Mouse (Mus musculus) spleen, adult 2 months (tissue): ENCODE data around the gene Pagr1a. TPM values are rescaled to one million over a fixed set of nuclear protein-coding genes. Genes with fewer than 3 reads are reported as not detected.

ENCODE experiments used
- DNase-seq, 2 experiments: peaks; one replicate each; pipeline versions ENCODE4 v3.0.0 to v3.0.0-alpha.2; 2012 to 2021; ENCODE audit warnings: low spot score in 2 of 2, low read depth in 1 of 2
- H3K27ac ChIP-seq: fragments of 200-500 bp; 2 replicates; pipeline ENCODE4 v1.5.1; 2012; ENCODE audit warnings: low read length, inconsistent platforms; ENCODE audit not compliant: insufficient read depth
- H3K27me3 ChIP-seq: fragments of 200-500 bp; 2 replicates; pipeline ENCODE4 v1.6.1; 2012; ENCODE audit warnings: mild to moderate bottlenecking, moderate library complexity, low read length, inconsistent platforms; ENCODE audit not compliant: control insufficient read depth, insufficient read depth
- H3K36me3 ChIP-seq: fragments of 200-500 bp; 2 replicates; pipeline ENCODE4 v1.6.1; 2012; ENCODE audit warnings: mild to moderate bottlenecking, low read length, inconsistent platforms; ENCODE audit not compliant: control insufficient read depth, insufficient read depth
- H3K4me1 ChIP-seq: fragments of 200-500 bp; 2 replicates; pipeline ENCODE4 v1.6.1; 2011; ENCODE audit warnings: inconsistent platforms; ENCODE audit not compliant: control insufficient read depth, insufficient read depth, insufficient read length
- H3K4me3 ChIP-seq: fragments of 200-500 bp; 2 replicates; pipeline ENCODE4 v1.5.1; 2011; ENCODE audit warnings: mild to moderate bottlenecking, inconsistent platforms; ENCODE audit not compliant: insufficient read depth, insufficient read length; ENCODE audit errors: extremely low read depth
- CTCF ChIP-seq: fragments of 200-500 bp; IDR thresholded peaks from 2 replicates; pipeline ENCODE4 v1.5.1; 2011; ENCODE audit warnings: mild to moderate bottlenecking, inconsistent platforms; ENCODE audit not compliant: insufficient read depth, insufficient read length, insufficient replicate concordance; ENCODE audit errors: extremely low read depth
- POLR2A ChIP-seq: fragments of 200-500 bp; IDR thresholded peaks from 2 replicates; pipeline ENCODE4 v1.6.1; 2011; ENCODE audit warnings: low read depth, low read length, inconsistent platforms
- WGBS: fragments of 180-500 bp; shearing (Covaris S2); methylation state at CpG from one replicate; pipeline ENCODE4 v1.1.7; 2018; 5-methylcytosine and 5-hydroxymethylcytosine counted together
- polyA plus RNA-seq: library from polyadenylated mRNA; depleted of rRNA; stranded (reverse); fragments of >200 nt; gene quantifications from 2 replicates; pipeline ENCODE4 v1.2.3, GENCODE M21; 2012; rRNA removed

The Pagr1a gene
- 3.1 and 3.3 TPM in 2 replicates for polyA plus RNA-seq

GRCm38 (mm10) chr7:127016971-127017949, at the start of gene Pagr1a:
Pagr1a (minus strand) TSS chr7:127017352.
- peak; percentile 97 to 99 for DNase-seq
- WGBS = 3% methylated on average over 39 of the region's 39 CpGs
- H3K36me3 ChIP-seq = peaks cover 3% of the 10 kb centered on the region
- peak within 1 kb of the TSS; percentile 76 for H3K4me3 ChIP-seq
- H3K27me3 ChIP-seq = no peaks in the 10 kb centered on the region
- TF ChIP-seq CTCF = peak; percentile 76
- peak; percentile 50; the same call in 1 of the 2 replicates for TF ChIP-seq POLR2A
- H3K27ac ChIP-seq = peak within 1 kb of the TSS; percentile 93
- peaks cover 22% of the 10 kb centered on the region for H3K4me1 ChIP-seq

- H3K4me3 ChIP-seq = no peak overlapping the region
- no peak for TF ChIP-seq POLR2A
- no peaks in the 10 kb centered on the region for H3K36me3 ChIP-seq
- no peak overlapping the region for H3K27ac ChIP-seq
- H3K27me3 ChIP-seq = no peaks in the 10 kb centered on the region
- no peaks in the 10 kb centered on the region for H3K4me1 ChIP-seq
- DNase-seq = no peak
- WGBS = 88% methylated on average over 4 of the region's 4 CpGs
Measured at GRCm38 (mm10) chr7:127066317-127066716, 49.2 kb upstream of the Pagr1a start.

GRCm38 (mm10) chr7:127065538-127065937, 48.4 kb upstream of the Pagr1a start:
- Histone ChIP-seq H3K4me3 (no peak overlapping the region), H3K27me3 (no peaks in the 10 kb centered on the region), H3K36me3 (no peaks in the 10 kb centered on the region), H3K27ac (no peak overlapping the region), H3K4me1 (no peaks in the 10 kb centered on the region)
- TF ChIP-seq POLR2A (no peak), CTCF (no peak)
- 78% methylated on average over 6 of the region's 6 CpGs for WGBS
- no peak for DNase-seq

- TF ChIP-seq POLR2A (no peak), CTCF (0 out of 2 replicates have a peak, but pooled peaks have one; percentile 3)
- Histone ChIP-seq H3K4me3 (no peak overlapping the region), H3K27me3 (no peaks in the 10 kb centered on the region), H3K27ac (no peak overlapping the region), H3K36me3 (no peaks in the 10 kb centered on the region), H3K4me1 (no peaks in the 10 kb centered on the region)
- DNase-seq = no peak
- WGBS = 81% methylated on average over 5 of the region's 5 CpGs
Measured at GRCm38 (mm10) chr7:127055026-127055585, 38.0 kb upstream of the Pagr1a start.

DNA sequence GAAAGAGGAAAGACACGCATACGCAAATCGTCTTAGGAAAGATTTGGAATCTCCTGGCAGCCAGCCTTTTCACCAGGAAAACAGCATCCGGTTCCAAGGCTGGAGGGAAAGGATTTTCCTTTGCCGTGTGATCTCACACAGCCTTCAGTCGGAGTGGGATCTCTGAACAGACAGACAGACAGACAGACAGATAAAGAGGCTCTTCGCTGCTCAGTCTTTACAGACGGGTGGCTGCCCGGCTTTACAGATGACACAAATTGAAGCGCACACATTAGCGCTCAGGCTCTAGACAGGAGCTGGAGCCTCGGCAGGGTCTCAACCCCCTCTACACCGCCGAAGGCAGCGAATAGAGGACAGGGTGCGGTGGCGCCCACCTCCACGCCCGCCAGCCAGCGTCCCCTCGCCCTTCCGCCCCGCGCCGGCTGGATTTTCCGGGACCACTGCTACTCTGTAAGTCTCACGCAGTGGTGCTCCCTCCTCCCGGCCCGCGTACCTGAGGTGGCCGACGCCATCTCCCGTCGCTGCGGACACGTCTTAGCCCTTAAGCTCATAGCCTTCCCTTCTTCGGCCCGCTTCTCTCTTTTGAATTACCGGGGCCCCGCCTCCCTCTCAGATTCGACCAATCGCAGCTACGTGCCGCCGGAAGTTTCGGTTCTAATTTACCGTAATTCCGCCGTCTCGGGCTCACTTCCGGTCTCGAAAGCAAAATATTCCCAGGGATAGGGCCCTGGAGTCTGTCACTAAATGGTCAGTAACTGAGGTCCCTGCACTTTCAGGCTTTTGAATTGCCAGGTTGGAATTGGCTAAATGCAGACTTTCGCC, 24.9 kb upstream of the Pagr1a start, which contains the start of gene Kif22:
Gene Kif22 (minus strand): TSS at position 621 of the 822 bp plus-strand sequence.
- Histone ChIP-seq H3K4me3 (peak within 1 kb of the TSS; percentile 89), H3K4me1 (peaks cover 8% of the 10 kb centered on the region; the same call in 1 of the 2 replicates), H3K27me3 (no peaks in the 10 kb centered on the region), H3K27ac (peak within 1 kb of the TSS; percentile 13; the same call in 1 of the 2 replicates), H3K36me3 (no peaks in the 10 kb centered on the region)
- DNase-seq = peak; percentile 69 to 87
- WGBS = under 1% methylated on average over 53 of the region's 53 CpGs
- TF ChIP-seq CTCF = no peak
- TF ChIP-seq POLR2A = no peak

GRCm38 (mm10) chr7:127031244-127031643, 14.1 kb upstream of the Pagr1a start:
- DNase-seq = no peak
- no peak overlapping the region for H3K27ac ChIP-seq
- 67% methylated on average over 1 of the region's 1 CpGs for WGBS

More at GRCm38 (mm10) chr7:127031244-127031643, 14.1 kb upstream of the Pagr1a start:
- Histone ChIP-seq H3K36me3 (no peaks in the 10 kb centered on the region), H3K4me1 (peaks cover 5% of the 10 kb centered on the region; the same call in 1 of the 2 replicates), H3K4me3 (no peak overlapping the region), H3K27me3 (no peaks in the 10 kb centered on the region)
- TF ChIP-seq CTCF (no peak), POLR2A (no peak)
